Mouse (Mus musculus) olfactory bulb, adult 2 months (tissue): ENCODE data around the gene Nsl1. TPM values are rescaled to one million over a fixed set of nuclear protein-coding genes. Genes with fewer than 3 reads are reported as not detected.

ENCODE experiments used
- H3K27ac ChIP-seq: fragments of 200-500 bp; 2 replicates; pipeline ENCODE4 v1.5.1; 2012; ENCODE audit warnings: low read depth, low read length; ENCODE audit not compliant: insufficient read depth
- H3K4me1 ChIP-seq: fragments of 200-500 bp; 2 replicates; pipeline ENCODE4 v1.6.1; 2012; ENCODE audit warnings: low read length; ENCODE audit not compliant: control insufficient read depth, insufficient read depth
- H3K4me3 ChIP-seq: fragments of 200-500 bp; 2 replicates; pipeline ENCODE4 v1.5.1; 2012; ENCODE audit warnings: mild to moderate bottlenecking, low read depth, low read length, moderate library complexity; ENCODE audit not compliant: insufficient read depth
- CTCF ChIP-seq: fragments of 200-500 bp; IDR thresholded peaks from 2 replicates; pipeline ENCODE4 v1.5.1; 2012; ENCODE audit warnings: low read depth, mild to moderate bottlenecking, low read length, moderate library complexity; ENCODE audit not compliant: insufficient read depth
- POLR2A ChIP-seq: fragments of 200-500 bp; IDR thresholded peaks from 2 replicates; pipeline ENCODE4 v1.6.1; 2012; ENCODE audit warnings: mild to moderate bottlenecking, low read depth, low read length, moderate library complexity; ENCODE audit not compliant: insufficient read depth
- WGBS: fragments of 180-500 bp; shearing (Covaris S2); methylation state at CpG from one replicate; pipeline ENCODE4 v1.1.7; 2018; 5-methylcytosine and 5-hydroxymethylcytosine counted together
- polyA plus RNA-seq: library from polyadenylated mRNA; stranded (reverse); fragments of >200 nt; gene quantifications from 2 replicates; pipeline ENCODE4 v1.2.4, GENCODE M21; 2012; ENCODE audit warnings: low replicate concordance; ENCODE audit not compliant: missing spikeins, insufficient read depth, insufficient read length

Nsl1 gene
- polyA plus RNA-seq, 1 experiment: not detected

DNA sequence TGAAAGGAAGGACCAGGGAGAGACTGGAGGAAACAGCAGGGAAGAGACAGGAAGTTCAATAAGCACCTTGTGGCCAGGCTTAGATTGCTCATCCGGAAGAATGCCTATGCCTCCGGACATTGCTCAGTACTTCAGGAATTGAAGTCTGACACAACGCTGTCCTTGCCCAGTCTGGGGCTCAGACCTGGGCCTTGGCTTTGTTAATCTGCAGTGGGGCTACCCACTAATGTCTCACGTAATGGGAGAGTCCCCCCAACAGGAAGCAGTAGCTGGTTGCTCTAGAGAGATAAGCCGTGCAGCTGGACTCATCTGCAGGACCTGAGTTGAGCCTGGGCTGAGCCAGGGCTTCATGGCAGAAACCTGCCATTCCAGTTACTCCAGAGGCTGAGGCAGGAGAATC lies 70.1 kb downstream of the Nsl1 start:
- Histone ChIP-seq H3K4me1 (peaks cover 12% of the 10 kb centered on the region), H3K27ac (no peak overlapping the region), H3K4me3 (no peak overlapping the region)
- TF ChIP-seq CTCF (no peak), POLR2A (no peak)
- WGBS: 80% methylated on average over 5 of the region's 5 CpGs

DNA sequence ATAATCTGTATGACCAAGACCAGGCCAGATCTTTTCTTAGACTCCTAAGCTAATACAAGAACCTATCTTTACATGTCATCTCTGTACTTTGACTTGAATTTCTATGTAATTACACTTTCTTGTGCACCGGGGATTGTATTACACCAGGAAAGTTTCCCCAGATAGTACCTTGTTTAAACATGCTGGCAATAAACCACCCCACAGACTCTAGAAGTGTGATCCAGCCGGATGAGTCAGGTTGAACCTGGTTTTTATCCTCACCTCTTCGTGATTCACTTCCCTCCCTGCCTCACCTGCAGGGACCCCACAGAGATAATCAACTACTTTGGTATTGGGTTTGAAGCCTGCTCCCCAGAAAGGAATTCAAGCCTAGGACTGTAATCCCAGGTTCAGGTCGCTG lies 72.6 kb downstream of the Nsl1 start:
- Histone ChIP-seq H3K27ac (no peak overlapping the region), H3K4me3 (no peak overlapping the region), H3K4me1 (peaks cover 12% of the 10 kb centered on the region)
- no peak for TF ChIP-seq POLR2A
- no peak for TF ChIP-seq CTCF
- WGBS: 65% methylated on average over 4 of the region's 4 CpGs

Other genes starting within 250 kb of the Nsl1 start
- not detected in 2 replicates for gene Rps6kc1, start 151.2 kb upstream of the Nsl1 start, polyA plus RNA-seq
- gene Angel2, start 137.9 kb upstream of the Nsl1 start, polyA plus RNA-seq: not detected in 2 replicates
- not detected in 2 replicates for gene Vash2, start 83.7 kb upstream of the Nsl1 start, polyA plus RNA-seq
- gene Flvcr1, start 36.9 kb upstream of the Nsl1 start, polyA plus RNA-seq: not detected in 2 replicates
- gene Spata45, start 26.4 kb upstream of the Nsl1 start, polyA plus RNA-seq: not detected in 2 replicates
- gene Tatdn3, start 80 bp upstream of the Nsl1 start, polyA plus RNA-seq: not detected in 2 replicates
- not detected in 2 replicates for gene Batf3, start 34.8 kb downstream of the Nsl1 start, polyA plus RNA-seq
- not detected in 2 replicates for gene Fam71a, start 101.8 kb downstream of the Nsl1 start, polyA plus RNA-seq
- gene Atf3, start 155.0 kb downstream of the Nsl1 start, polyA plus RNA-seq: not detected in 2 replicates